ENCODE assay signal across 1 mouse cellular context in genomic region chr11:53491954-53492401, GRCm38 (mm10).
TF ChIP-seq lines count a peak whose summit lies in the region.

No protein-coding gene starts in this region.

TF ChIP-seq in CH12.LX, 34 proteins besides CTCF, POLR2A, EP300 and RAD21 (continued from another document):
- TF ChIP-seq MYC (IDR thresholded peaks at IDR 0.05; ENCODE audit: low read depth, low read length) (peak; percentile 74; the same call in 1 of the 2 replicates), CHD1 (IDR thresholded peaks at IDR 0.05; ENCODE audit: low read depth, low read length) (no peak), BHLHE40 (IDR thresholded peaks at IDR 0.05; ENCODE audit: low read depth, low read length) (peak; percentile 96), UBTF (IDR thresholded peaks at IDR 0.05; ENCODE audit: low read depth, low read length) (no peak), MXI1 (IDR thresholded peaks at IDR 0.05; ENCODE audit: low read depth, low read length) (peak; percentile 82), ZC3H11A (IDR thresholded peaks at IDR 0.05; ENCODE audit: low read depth, low read length) (no peak), MAFK (IDR thresholded peaks at IDR 0.05; ENCODE audit: insufficient replicate concordance, low read length) (peak; percentile 71; the same call in 1 of the 2 replicates), USF1 (IDR thresholded peaks at IDR 0.05; ENCODE audit: low read depth, low read length) (peak; percentile 83), GABPA (IDR thresholded peaks at IDR 0.05; ENCODE audit: insufficient replicate concordance, low read depth, low read length) (no peak), USF2 (conservative IDR thresholded peaks at IDR 0.05; ENCODE audit: low read depth, low read length) (peak; percentile 77), ELF1 (IDR thresholded peaks at IDR 0.05; ENCODE audit: low read depth, low read length) (peak; percentile 72), MAX (IDR thresholded peaks at IDR 0.05; ENCODE audit: low read length) (peak; percentile 88), CHD2 (IDR thresholded peaks at IDR 0.05; ENCODE audit: low read length) (peak; percentile 87), ZMIZ1 (IDR thresholded peaks at IDR 0.05; ENCODE audit: low read depth, low read length) (peak; percentile 48; the same call in 1 of the 2 replicates), JUND (conservative IDR thresholded peaks at IDR 0.05; ENCODE audit: low read depth, low read length) (peak; percentile 82), ETS1 (conservative IDR thresholded peaks at IDR 0.05; ENCODE audit: low read depth, low read length) (peak; percentile 92), IRF4 (IDR thresholded peaks at IDR 0.05; ENCODE audit: low read depth, low read length) (peak; percentile 92), MEF2A (IDR thresholded peaks at IDR 0.05; ENCODE audit: borderline replicate concordance, low read depth, low read length) (peak; percentile 88), ZKSCAN1 (IDR thresholded peaks at IDR 0.05; ENCODE audit: borderline replicate concordance, low read depth, low read length) (no peak), JUN (IDR thresholded peaks at IDR 0.05; ENCODE audit: insufficient read depth, low read depth, low read length) (peak; percentile 95)
